Mouse (Mus musculus): ENCODE measurements around the gene Hmbs. TPM values are rescaled to one million over a fixed set of nuclear protein-coding genes. Genes with fewer than 3 reads are reported as not detected.

Hmbs gene
- polyA plus RNA-seq (2015; fragmentation: Nextera tagmentation; extraction: Ambion mirVana): 1,115 and 1,341 TPM in 2 replicates

GRCm38 (mm10) chr9:44343781-44344421 is at the start of gene Hmbs:
TSS of gene Hmbs (minus strand) at chr9:44344228.

GRCm38 (mm10) chr9:44379054-44379834 is 35.2 kb upstream of the Hmbs start, which contains the start of gene Hyou1:
TSS of gene Hyou1 (plus strand) at chr9:44379490.

DNA sequence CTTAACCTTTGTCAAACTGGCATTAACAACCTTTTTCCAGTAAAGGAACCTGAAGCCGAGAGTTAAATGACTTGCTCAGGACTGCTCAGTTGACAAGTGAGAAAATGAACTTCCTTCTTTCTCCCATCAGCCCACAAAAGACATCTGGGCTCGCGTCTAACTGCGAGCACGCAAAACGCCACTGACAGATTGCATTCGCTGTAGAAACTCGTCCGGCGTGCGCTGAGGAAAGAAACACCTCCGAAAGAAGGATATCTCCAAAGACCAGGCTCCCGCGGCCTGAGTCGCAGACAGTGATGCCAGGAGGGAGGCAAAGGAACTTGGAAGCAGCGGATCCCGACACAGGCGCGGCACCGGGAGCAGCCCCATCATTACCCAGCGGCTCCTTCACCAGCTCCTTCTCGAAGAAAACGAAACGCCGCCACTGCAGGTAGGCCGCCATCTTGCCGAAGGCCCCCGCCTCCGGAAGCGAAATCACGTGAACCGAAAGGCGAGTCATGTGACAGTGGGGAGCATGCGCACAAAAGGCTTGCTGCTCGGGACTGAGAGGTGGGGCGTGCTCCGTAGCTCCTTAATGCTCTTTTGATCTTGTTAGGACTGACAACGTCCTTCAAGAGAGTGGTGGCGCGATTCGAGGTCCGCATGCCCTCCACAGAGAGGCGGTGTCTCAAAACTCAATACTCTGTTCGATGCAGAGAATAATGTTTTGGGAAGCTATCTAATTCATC is 17.3 kb upstream of the Hmbs start, which contains the start of gene Vps11:
Gene Vps11, minus strand, starts transcription at position 481 of the 728 bp plus-strand sequence.

GRCm38 (mm10) chr9:44334396-44335330 is 9.4 kb downstream of the Hmbs start, which contains the start of gene H2afx:
TSS of gene H2afx (plus strand) at chr9:44334694.

GRCm38 (mm10) chr9:44325768-44326370 is 18.2 kb downstream of the Hmbs start, which contains the start of gene Dpagt1:
TSS of gene Dpagt1 (plus strand) at chr9:44326019.

GRCm38 (mm10) chr9:44319887-44320798 is 23.9 kb downstream of the Hmbs start, which contains the start of gene C2cd2l:
TSS of gene C2cd2l (minus strand) at chr9:44320285.

DNA sequence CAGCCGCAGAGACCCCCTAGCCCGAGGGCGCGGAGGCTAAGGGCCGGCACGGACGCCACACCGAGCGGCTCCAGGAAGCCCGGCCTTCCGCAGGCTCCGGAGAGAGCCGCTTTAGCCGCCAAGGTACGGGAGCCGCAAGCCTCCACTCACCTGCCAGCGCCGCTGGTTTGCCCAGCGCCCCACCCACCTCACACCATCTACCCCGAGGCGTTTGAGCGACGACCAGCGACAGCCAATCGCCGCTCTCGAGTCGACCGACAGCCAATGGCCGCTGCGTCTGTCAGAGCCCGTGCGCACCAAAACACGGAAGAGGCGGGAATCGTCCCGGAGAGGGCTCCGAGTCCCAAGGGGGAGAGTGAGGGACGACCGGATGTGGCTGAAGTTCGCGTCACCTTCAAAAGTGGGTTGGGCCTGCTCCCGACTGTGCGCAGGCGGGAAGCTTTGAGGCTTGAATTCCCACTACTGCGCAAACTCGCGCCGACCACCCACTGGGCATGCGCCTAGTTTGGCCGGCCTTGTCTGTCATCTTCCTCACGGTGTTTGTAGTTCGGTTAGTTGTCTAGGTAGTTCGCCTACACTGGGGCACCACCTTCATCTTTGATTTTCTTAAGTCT is 38.5 kb downstream of the Hmbs start, which contains the start of gene Hinfp:
Gene Hinfp, minus strand, starts transcription at position 206 of the 614 bp plus-strand sequence.

DNA sequence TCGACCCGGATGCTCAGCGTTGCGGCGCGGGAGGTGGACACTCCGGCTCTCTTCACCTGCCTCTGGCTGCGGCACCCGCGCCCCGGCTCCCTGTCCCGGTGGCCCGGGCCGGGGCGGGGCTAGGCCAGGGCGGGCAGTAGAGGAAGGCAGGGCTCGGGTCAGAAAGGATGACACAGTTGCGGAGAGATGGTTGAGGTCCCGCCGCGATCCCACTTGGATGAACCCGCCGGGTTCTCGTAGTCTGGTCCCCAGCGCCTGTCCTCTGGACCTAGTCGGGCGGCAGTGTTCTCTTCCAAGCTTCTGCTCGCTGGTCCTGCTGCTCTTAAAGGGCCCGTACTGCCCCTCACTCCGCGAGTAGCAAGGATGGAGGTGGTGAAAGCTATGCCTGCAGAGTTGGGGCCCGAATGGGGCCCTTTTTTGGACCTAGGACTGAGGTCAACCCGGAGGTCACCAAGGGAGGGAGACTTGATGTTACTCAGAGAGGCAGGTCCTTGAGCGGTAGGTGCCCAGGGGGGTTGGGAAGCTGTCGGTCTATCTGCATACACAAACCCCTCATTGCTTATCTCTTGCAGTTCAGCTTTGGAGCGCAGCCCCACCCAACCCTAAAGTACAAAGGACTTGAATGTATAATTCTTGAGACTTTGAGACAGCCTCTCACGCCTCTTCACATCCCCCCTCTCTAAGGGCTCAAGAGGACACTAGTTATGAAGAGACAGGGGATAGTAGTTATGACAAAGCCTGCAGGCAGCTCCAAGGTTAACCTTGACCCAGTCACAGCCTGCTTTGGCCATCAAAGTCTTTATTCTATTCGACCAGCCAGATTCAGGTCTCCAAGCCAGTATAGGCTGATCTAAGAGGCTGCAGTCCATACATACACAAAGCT is 55.7 kb downstream of the Hmbs start, which contains the start of gene Abcg4:
Gene Abcg4, minus strand, starts transcription at position 540 of the 883 bp plus-strand sequence.

Other genes with a start within 250 kb of the Hmbs start
- not detected in 2 replicates for gene Mfrp, start 242.5 kb downstream of the Hmbs start, polyA plus RNA-seq (2015; fragmentation: Nextera tagmentation; extraction: Ambion mirVana)
- 2.2 and 3.0 TPM in 2 replicates for gene C1qtnf5, start 237.0 kb downstream of the Hmbs start, polyA plus RNA-seq (2015; fragmentation: Nextera tagmentation; extraction: Ambion mirVana)
- 0.05 TPM in 2 replicates for gene Gm49380, start 230.7 kb downstream of the Hmbs start, polyA plus RNA-seq (2015; fragmentation: Nextera tagmentation; extraction: Ambion mirVana)
- gene Rnf26, start 230.7 kb downstream of the Hmbs start, polyA plus RNA-seq (2015; fragmentation: Nextera tagmentation; extraction: Ambion mirVana): 36.8 and 41.0 TPM in 2 replicates
- 12.6 and 12.7 TPM in 2 replicates for gene Mcam, start 209.8 kb downstream of the Hmbs start, polyA plus RNA-seq (2015; fragmentation: Nextera tagmentation; extraction: Ambion mirVana)
- 8.3 and 9.9 TPM in 2 replicates for gene Cbl, start 110.2 kb downstream of the Hmbs start, polyA plus RNA-seq (2015; fragmentation: Nextera tagmentation; extraction: Ambion mirVana)
- not detected in 2 replicates for gene Ccdc153, start 103.6 kb downstream of the Hmbs start, polyA plus RNA-seq (2015; fragmentation: Nextera tagmentation; extraction: Ambion mirVana)
- 0.33 TPM in 1 of 2 replicates, not detected in the other for gene Pdzd3, start 92.8 kb downstream of the Hmbs start, polyA plus RNA-seq (2015; fragmentation: Nextera tagmentation; extraction: Ambion mirVana)
- 6.4 and 7.7 TPM in 2 replicates for gene Nlrx1, start 75.6 kb downstream of the Hmbs start, polyA plus RNA-seq (2015; fragmentation: Nextera tagmentation; extraction: Ambion mirVana)
- 13.3 and 15.8 TPM in 2 replicates for gene Abcg4, start 55.6 kb downstream of the Hmbs start, polyA plus RNA-seq (2015; fragmentation: Nextera tagmentation; extraction: Ambion mirVana)
- 12.2 TPM in 2 replicates for gene Hinfp, start 38.6 kb downstream of the Hmbs start, polyA plus RNA-seq (2015; fragmentation: Nextera tagmentation; extraction: Ambion mirVana)
- 5.4 TPM in 2 replicates for gene C2cd2l, start 23.9 kb downstream of the Hmbs start, polyA plus RNA-seq (2015; fragmentation: Nextera tagmentation; extraction: Ambion mirVana)
- 18.9 and 19.9 TPM in 2 replicates for gene Dpagt1, start 18.2 kb downstream of the Hmbs start, polyA plus RNA-seq (2015; fragmentation: Nextera tagmentation; extraction: Ambion mirVana)
- 271 and 276 TPM in 2 replicates for gene H2afx, start 9.5 kb downstream of the Hmbs start, polyA plus RNA-seq (2015; fragmentation: Nextera tagmentation; extraction: Ambion mirVana)
- gene Vps11, start 17.4 kb upstream of the Hmbs start, polyA plus RNA-seq (2015; fragmentation: Nextera tagmentation; extraction: Ambion mirVana): 16.5 and 16.6 TPM in 2 replicates
- 6.7 and 7.2 TPM in 2 replicates for gene Hyou1, start 35.3 kb upstream of the Hmbs start, polyA plus RNA-seq (2015; fragmentation: Nextera tagmentation; extraction: Ambion mirVana)
- 15.2 and 16.5 TPM in 2 replicates for gene Slc37a4, start 52.6 kb upstream of the Hmbs start, polyA plus RNA-seq (2015; fragmentation: Nextera tagmentation; extraction: Ambion mirVana)
- 2,459 and 2,595 TPM in 2 replicates for gene Rps25, start 62.9 kb upstream of the Hmbs start, polyA plus RNA-seq (2015; fragmentation: Nextera tagmentation; extraction: Ambion mirVana)
- gene Trappc4, start 63.4 kb upstream of the Hmbs start, polyA plus RNA-seq (2015; fragmentation: Nextera tagmentation; extraction: Ambion mirVana): 81.6 and 85.2 TPM in 2 replicates
- 21.0 and 22.3 TPM in 2 replicates for gene Ccdc84, start 74.3 kb upstream of the Hmbs start, polyA plus RNA-seq (2015; fragmentation: Nextera tagmentation; extraction: Ambion mirVana)
- 0.22 and 0.30 TPM in 2 replicates for gene Foxr1, start 96.9 kb upstream of the Hmbs start, polyA plus RNA-seq (2015; fragmentation: Nextera tagmentation; extraction: Ambion mirVana)
- not detected in 2 replicates for gene Upk2, start 110.7 kb upstream of the Hmbs start, polyA plus RNA-seq (2015; fragmentation: Nextera tagmentation; extraction: Ambion mirVana)
- 3.3 and 4.7 TPM in 2 replicates for gene Bcl9l, start 138.6 kb upstream of the Hmbs start, polyA plus RNA-seq (2015; fragmentation: Nextera tagmentation; extraction: Ambion mirVana)
- gene Cxcr5, start 217.6 kb upstream of the Hmbs start, polyA plus RNA-seq (2015; fragmentation: Nextera tagmentation; extraction: Ambion mirVana): 0.73 and 0.79 TPM in 2 replicates

Data from spleen, postnatal 0 days (tissue).